Mouse (Mus musculus) retina, postnatal 1 day (tissue): ENCODE measurements around the gene Nfix.
"Not testable (repeated sequence)": the region's sequence is repeated elsewhere in the genome, so short reads cannot be mapped to it uniquely, and the experiment has no call there.

Experiments
- DNase-seq: peaks from one replicate; pipeline ENCODE4 v3.0.0-alpha.2; 2012

Gene Nfix

GRCm38 (mm10) chr8:84832034-84832717 lies 32.0 kb upstream of the Nfix start:
- DNase-seq: peak; percentile 86

GRCm38 (mm10) chr8:84831490-84831889 lies 31.3 kb upstream of the Nfix start, which contains the start of gene Gadd45gip1:
Gadd45gip1 (plus strand) TSS chr8:84831522.
- DNase-seq: no peak

GRCm38 (mm10) chr8:84826518-84826917 lies 26.4 kb upstream of the Nfix start:
- not testable (repeated sequence) for DNase-seq

- DNase-seq: no peak
Observed at GRCm38 (mm10) chr8:84825636-84826035, 25.5 kb upstream of the Nfix start.

- DNase-seq: peak; percentile 81
Observed at GRCm38 (mm10) chr8:84823653-84824052, 23.5 kb upstream of the Nfix start.

- no peak for DNase-seq
Observed at GRCm38 (mm10) chr8:84822723-84823122, 22.6 kb upstream of the Nfix start, which contains the start of gene Dand5. Dand5 (minus strand) TSS chr8:84822823.

- DNase-seq: no peak
Observed at GRCm38 (mm10) chr8:84816117-84816516, 16.0 kb upstream of the Nfix start.

- DNase-seq: peak; percentile 94
Observed at GRCm38 (mm10) chr8:84815547-84815946, 15.4 kb upstream of the Nfix start.

GRCm38 (mm10) chr8:84814555-84815441 lies 14.7 kb upstream of the Nfix start:
- DNase-seq: peak; percentile 83

- DNase-seq: no peak
Observed at GRCm38 (mm10) chr8:84814240-84814554, 14.1 kb upstream of the Nfix start.

GRCm38 (mm10) chr8:84813830-84814229 lies 13.7 kb upstream of the Nfix start:
- no peak for DNase-seq

GRCm38 (mm10) chr8:84813059-84813458 lies 12.9 kb upstream of the Nfix start:
- DNase-seq: peak; percentile 87

- DNase-seq: no peak
Observed at GRCm38 (mm10) chr8:84811303-84811702, 11.2 kb upstream of the Nfix start.

GRCm38 (mm10) chr8:84810896-84811295 lies 10.8 kb upstream of the Nfix start:
- peak; percentile 96 for DNase-seq

GRCm38 (mm10) chr8:84809941-84810280 lies 9.8 kb upstream of the Nfix start:
- DNase-seq: no peak

GRCm38 (mm10) chr8:84809109-84809940 lies 9.2 kb upstream of the Nfix start:
- DNase-seq: no peak

- DNase-seq: no peak
Observed at GRCm38 (mm10) chr8:84806031-84806430, 5.9 kb upstream of the Nfix start.

- peak; percentile 71 for DNase-seq
Observed at GRCm38 (mm10) chr8:84799136-84799931, 810 bp downstream of the Nfix start.

- no peak for DNase-seq
Observed at GRCm38 (mm10) chr8:84798446-84799135, 1.6 kb downstream of the Nfix start.

- no peak for DNase-seq
Observed at GRCm38 (mm10) chr8:84797971-84798370, 2.2 kb downstream of the Nfix start.

- no peak for DNase-seq
Observed at GRCm38 (mm10) chr8:84797256-84797797, 2.8 kb downstream of the Nfix start.
